Mouse (Mus musculus) embryonic fibroblast, embryonic 13.5 days (primary cell): Measurements from ENCODE around the gene Hoxd8. TPM values are rescaled to one million over a fixed set of nuclear protein-coding genes. Genes with fewer than 3 reads are reported as not detected.

ENCODE experiments used
- H3K27ac ChIP-seq: 2 replicates; pipeline ENCODE4 v1.5.1; 2012; ENCODE audit warnings: low read length, control low read depth, inconsistent platforms; ENCODE audit not compliant: insufficient read depth
- H3K4me1 ChIP-seq: 2 replicates; pipeline ENCODE4 v1.6.1; 2011; ENCODE audit warnings: low read length; ENCODE audit not compliant: control insufficient read depth, insufficient read depth
- H3K4me3 ChIP-seq: 2 replicates; pipeline ENCODE4 v1.5.1; 2011; ENCODE audit warnings: mild to moderate bottlenecking, control low read depth, low read length; ENCODE audit not compliant: insufficient read depth
- CTCF ChIP-seq: IDR thresholded peaks from 2 replicates; pipeline ENCODE4 v1.5.1; 2011; ENCODE audit warnings: mild to moderate bottlenecking, control low read depth, low read length, moderate library complexity, borderline replicate concordance; ENCODE audit not compliant: insufficient read depth
- POLR2A ChIP-seq: IDR thresholded peaks from 2 replicates; pipeline ENCODE4 v1.6.1; 2011; ENCODE audit warnings: low read depth, mild to moderate bottlenecking, control low read depth, low read length, moderate library complexity
- polyA plus RNA-seq: library from polyadenylated mRNA; stranded (reverse); fragments of >200 nt; gene quantifications from 2 replicates; pipeline ENCODE4 v1.2.4, GENCODE M21; 2011; ENCODE audit warnings: low read depth; ENCODE audit not compliant: missing spikeins, insufficient read length

Hoxd8 gene
- polyA plus RNA-seq, 1 experiment = 16.5 TPM

GRCm38 (mm10) chr2:74685059-74685603 is 19.3 kb upstream of the Hoxd8 start:
- Histone ChIP-seq H3K4me3 (no peak overlapping the region), H3K4me1 (no peaks in the 10 kb centered on the region), H3K27ac (no peak overlapping the region)
- no peak for TF ChIP-seq CTCF
- no peak for TF ChIP-seq POLR2A

DNA sequence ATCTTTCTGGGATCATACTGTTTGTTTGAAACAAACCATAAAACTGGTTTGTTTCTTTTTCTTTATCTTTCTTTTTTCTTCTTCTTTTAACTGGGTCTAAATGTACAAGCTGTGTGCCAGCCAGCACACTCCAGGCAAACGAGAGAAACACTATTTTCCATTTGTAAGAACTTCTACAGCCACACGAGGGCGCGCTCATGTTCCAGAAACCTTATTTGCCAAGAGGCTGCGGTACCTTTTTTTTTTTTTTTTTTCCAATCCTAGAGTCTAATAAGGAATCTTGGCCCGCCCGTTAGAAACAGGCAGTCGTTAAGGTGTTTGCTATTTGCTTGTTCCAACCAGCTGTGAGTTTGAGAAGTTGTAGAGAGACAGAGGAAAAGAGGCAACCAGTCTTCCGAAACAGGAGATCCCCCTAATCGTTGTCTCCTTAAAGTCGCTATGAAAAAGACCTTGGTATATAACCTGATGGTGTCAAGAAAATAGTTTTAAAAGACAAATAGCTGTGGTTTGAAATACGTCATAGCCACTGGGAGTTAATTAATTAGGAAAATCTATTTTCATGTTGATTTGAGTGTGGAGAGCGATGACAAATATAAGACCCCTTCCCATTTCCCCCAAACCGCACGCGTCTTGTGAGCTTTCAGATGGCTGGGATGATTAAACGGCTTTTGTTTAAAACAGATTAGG is 18.0 kb upstream of the Hoxd8 start:
- peak overlapping the region; percentile 28; the same call in 1 of the 2 replicates for H3K4me3 ChIP-seq
- H3K27ac ChIP-seq = peak overlapping the region; percentile 35; the same call in 1 of the 2 replicates
- no peak for TF ChIP-seq POLR2A
- TF ChIP-seq CTCF = 0 out of 2 replicates have a peak, but pooled peaks have one; percentile 20
- no peaks in the 10 kb centered on the region for H3K4me1 ChIP-seq

GRCm38 (mm10) chr2:74686988-74687697 is 17.3 kb upstream of the Hoxd8 start:
- H3K27ac ChIP-seq = peak overlapping the region; percentile 35
- TF ChIP-seq POLR2A (no peak), CTCF (no peak)
- peak overlapping the region; percentile 28 for H3K4me3 ChIP-seq
- H3K4me1 ChIP-seq = no peaks in the 10 kb centered on the region

DNA sequence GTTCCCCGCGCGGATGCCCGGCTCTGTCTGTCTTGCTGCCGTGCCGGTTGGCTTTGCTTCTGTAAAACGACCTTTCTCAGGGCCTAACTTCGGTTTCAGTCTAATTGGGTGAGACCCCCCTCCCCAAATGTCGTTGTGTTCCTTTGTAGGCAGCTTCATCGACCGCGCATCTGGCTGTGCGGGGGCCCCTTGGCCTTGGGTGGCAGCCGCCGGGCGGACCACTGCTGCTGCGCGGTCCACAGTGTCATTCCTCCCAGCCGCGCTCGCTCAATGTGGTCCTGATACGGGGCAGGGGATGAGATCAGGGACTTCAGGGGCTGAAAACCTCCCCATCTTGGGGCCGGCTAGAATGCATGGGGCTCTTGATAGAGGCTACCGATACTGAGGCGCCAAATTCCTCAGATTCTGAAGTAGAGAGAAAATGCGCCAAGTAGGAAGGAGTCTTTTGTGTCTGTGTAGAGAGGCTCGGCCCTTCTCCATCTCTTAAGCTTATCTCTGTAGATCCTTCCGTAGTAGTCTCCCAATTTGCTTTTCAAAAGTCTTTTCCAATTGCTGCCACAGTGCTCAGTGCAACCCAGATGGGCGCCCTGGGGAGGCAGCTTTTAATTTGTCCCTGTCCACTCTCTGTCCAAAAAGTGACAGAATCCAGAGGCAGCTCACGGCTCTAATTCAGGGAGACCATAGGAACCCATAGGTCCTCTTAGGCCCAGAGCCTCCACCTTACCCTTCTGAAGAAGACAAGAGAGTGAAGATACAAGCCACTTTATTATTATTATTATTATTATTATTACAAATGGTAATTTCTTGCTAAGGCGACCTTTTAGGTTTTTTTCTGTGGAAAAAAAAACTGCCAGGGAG is 16.5 kb upstream of the Hoxd8 start:
- H3K27ac ChIP-seq = peak overlapping the region; percentile 35
- H3K4me3 ChIP-seq = peak overlapping the region; percentile 28
- no peaks in the 10 kb centered on the region for H3K4me1 ChIP-seq
- TF ChIP-seq CTCF (no peak), POLR2A (no peak)

DNA sequence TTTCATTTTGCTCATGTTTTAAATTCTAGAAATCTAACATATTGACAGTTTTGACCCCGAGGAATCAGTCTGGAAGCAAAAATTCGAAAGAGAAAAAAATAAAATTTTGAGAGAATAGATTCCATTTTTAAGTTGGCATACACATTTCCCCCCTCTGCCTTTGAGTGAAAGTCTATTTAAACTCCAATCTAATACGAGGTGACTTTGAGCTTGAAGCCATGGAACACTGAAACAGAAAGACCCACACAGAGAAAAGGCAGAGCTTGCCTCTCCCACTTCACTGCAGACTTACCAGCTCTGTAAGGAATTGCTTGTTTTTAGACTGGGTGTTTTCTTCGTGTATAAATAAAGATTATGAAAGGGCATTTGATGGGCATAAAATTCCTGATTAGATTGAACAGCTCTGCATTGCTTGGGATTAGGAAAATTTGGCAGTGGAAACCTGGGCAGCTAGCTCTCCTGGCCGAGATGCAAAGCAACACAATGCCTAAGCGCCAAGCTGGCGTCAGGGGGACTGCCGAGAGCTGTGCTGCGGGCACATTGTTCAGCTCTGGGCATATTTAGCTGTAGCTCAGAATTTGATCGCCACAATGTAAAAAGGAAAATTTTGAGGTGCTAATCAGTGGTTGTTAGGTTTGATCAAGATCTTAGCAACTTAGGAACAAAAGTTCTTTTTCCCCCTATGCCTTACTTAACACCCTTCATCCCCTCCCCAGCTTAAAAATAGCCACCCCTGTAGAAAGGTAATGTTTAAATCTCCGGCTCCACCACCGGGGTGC is 15.4 kb upstream of the Hoxd8 start:
- Histone ChIP-seq H3K4me3 (no peak overlapping the region), H3K27ac (no peak overlapping the region), H3K4me1 (no peaks in the 10 kb centered on the region)
- TF ChIP-seq POLR2A (no peak), CTCF (no peak)

DNA sequence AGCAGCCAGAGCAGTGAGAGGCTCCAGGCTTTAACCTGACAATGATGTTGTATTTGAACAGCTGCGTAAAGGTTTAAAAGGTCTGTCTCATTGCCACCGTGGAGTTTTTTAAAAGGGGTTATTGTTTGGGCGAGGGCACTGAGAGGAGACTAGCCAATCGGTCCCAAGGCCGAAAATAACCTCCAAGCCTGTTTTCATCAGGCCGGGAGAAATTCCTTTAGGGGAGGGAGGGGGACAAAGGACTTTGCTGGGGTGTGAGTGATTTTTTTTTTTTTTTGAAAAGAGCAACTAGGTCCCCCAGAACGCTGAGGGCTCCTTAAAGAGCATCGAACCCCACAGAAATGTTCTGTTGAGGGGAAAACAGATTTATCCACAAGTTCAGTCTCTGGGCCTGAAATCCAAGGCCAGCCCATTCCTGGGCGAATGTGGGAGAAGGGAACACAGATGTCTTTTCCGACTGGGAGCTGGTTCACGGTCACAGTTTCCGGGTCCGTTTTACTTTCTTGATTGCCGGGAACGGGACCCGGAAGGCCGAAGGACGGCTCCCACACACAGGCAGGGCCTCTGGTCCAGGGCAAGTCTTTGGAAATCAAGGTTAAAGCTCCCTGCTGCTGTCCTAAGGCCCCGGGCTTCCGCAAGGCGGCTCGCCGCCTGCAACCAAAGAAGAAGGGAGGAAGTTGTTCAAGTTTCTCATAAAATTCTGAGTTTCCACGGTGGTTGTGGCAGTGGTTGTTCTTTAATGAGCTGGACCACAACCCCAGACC is 14.7 kb upstream of the Hoxd8 start:
- no peaks in the 10 kb centered on the region for H3K4me1 ChIP-seq
- TF ChIP-seq POLR2A = no peak
- TF ChIP-seq CTCF = no peak
- H3K27ac ChIP-seq = peak overlapping the region; percentile 42; the same call in 1 of the 2 replicates
- peak overlapping the region; percentile 5 for H3K4me3 ChIP-seq

DNA sequence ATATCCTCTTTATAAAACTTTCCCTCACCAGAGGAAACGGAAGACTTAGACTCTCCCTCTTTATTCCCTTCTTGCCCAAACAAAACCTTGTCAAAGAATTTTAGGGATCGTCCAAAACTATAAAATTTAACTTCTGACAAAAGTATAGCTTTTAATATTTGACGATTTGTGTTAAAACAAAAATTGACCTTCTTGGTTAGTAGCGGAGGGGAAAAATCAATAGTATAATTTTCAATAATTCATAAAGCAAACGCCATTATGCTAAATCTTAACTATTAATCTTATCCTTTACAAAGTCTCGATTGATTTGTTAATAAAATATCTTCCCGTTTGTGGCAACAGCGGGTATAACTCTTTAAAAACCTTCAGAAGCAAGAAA is 14.1 kb upstream of the Hoxd8 start:
- H3K4me3 ChIP-seq = no peak overlapping the region; the same call in 1 of the 2 replicates
- H3K4me1 ChIP-seq = no peaks in the 10 kb centered on the region
- H3K27ac ChIP-seq = 0 out of 2 replicates have a peak overlapping the region, but pooled peaks have one; percentile 42

More for the DNA sequence above, 14.1 kb upstream of the Hoxd8 start:
- TF ChIP-seq POLR2A = no peak
- TF ChIP-seq CTCF = no peak
